Mouse (Mus musculus): Measurements from ENCODE around the gene Slc6a12. TPM values are rescaled to one million over a fixed set of nuclear protein-coding genes. Genes with fewer than 3 reads are reported as not detected.
"Not testable (repeated sequence)": the region's sequence is repeated elsewhere in the genome, so short reads cannot be mapped to it uniquely, and the experiment has no call there.

Slc6a12 gene
- polyA plus RNA-seq, 1 experiment from 2014 or later = 0.08 TPM

DNA sequence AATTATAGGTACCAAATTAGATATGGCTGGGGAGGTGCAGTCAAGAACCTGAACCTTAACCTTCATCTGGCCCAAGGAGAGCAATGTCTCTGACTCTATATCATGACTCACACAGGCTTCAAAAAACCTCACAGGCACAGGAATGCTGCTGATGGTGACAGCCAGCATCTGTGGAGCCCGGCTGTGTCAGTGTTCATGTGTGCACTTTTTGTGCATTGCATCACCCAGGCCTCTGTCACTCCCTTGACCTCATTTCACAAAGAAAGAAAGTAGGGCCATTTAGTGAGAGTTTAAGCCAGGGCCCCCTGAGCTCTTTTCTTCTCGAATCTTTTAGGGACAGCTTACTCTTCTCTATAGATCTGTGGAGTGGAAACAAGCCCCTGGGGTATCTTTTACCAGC is 9.4 kb downstream of the Slc6a12 start:
- Histone ChIP-seq H3K9me3 (no peaks in the 10 kb centered on the region), H3K9ac (no peak overlapping the region), H3K4me2 (no peak overlapping the region), H3K27ac (no peak overlapping the region), H3K4me3 (replicated peaks) (no peak overlapping the region), H3K4me1 (peaks cover 8% of the 10 kb centered on the region), H3K36me3 (replicated peaks) (no peaks in the 10 kb centered on the region), H3K27me3 (no peaks in the 10 kb centered on the region)
- no peak for ATAC-seq (ENCODE audit: low FRiP score)
- 18% methylated on average over 2 of the region's 2 CpGs for WGBS

- Histone ChIP-seq H3K4me2 (no peak overlapping the region), H3K9ac (no peak overlapping the region), H3K27ac (no peak overlapping the region), H3K27me3 (0 out of 2 replicates have a peak, but pooled peaks cover 3% of the 10 kb centered on the region), H3K36me3 (replicated peaks) (no peaks in the 10 kb centered on the region), H3K4me1 (peaks cover 8% of the 10 kb centered on the region), H3K4me3 (replicated peaks) (no peak overlapping the region), H3K9me3 (no peaks in the 10 kb centered on the region)
- no peak for ATAC-seq (ENCODE audit: low FRiP score)
- WGBS = 79% methylated on average over 1 of the region's 1 CpGs
Observed at GRCm38 (mm10) chr6:121356041-121356440, 13.2 kb downstream of the Slc6a12 start.

DNA sequence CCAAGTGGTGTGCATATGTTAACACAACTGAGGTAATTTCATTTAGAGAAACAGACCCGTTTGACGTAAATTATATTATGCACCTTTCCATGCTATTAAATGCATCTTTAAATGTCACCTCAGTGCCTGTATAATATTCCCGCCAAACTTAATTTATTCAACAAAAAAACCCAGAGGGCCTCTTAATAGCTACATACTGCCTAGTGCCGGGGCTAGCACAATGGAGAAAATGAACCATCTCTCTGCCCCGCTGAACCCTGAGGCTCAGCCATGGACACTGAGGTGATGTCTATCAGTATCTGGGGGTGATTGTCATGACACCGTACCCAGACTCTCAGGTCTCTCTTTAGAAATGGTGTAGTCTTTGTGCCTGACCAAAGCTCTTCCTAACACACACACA is 14.4 kb downstream of the Slc6a12 start:
- 75% methylated on average over 6 of the region's 6 CpGs for WGBS
- H3K9me3 ChIP-seq = no peaks in the 10 kb centered on the region
- H3K36me3 ChIP-seq (replicated peaks) = no peaks in the 10 kb centered on the region
- peaks cover 5% of the 10 kb centered on the region for H3K4me1 ChIP-seq
- H3K4me3 ChIP-seq (replicated peaks) = no peak overlapping the region
- no peak overlapping the region for H3K4me2 ChIP-seq
- no peak overlapping the region for H3K27ac ChIP-seq
- H3K27me3 ChIP-seq = 0 out of 2 replicates have a peak, but pooled peaks cover 3% of the 10 kb centered on the region
- H3K9ac ChIP-seq = no peak overlapping the region
- no peak for ATAC-seq (ENCODE audit: low FRiP score)

GRCm38 (mm10) chr6:121363061-121363460 is 20.2 kb downstream of the Slc6a12 start:
- ATAC-seq (ENCODE audit: low FRiP score) = no peak
- 82% methylated on average over 6 of the region's 6 CpGs for WGBS
- Histone ChIP-seq H3K9ac (no peak overlapping the region), H3K4me3 (replicated peaks) (no peak overlapping the region), H3K27ac (no peak overlapping the region), H3K4me1 (no peaks in the 10 kb centered on the region), H3K27me3 (0 out of 2 replicates have a peak, but pooled peaks cover 2% of the 10 kb centered on the region), H3K9me3 (no peaks in the 10 kb centered on the region), H3K4me2 (no peak overlapping the region), H3K36me3 (replicated peaks) (no peaks in the 10 kb centered on the region)

DNA sequence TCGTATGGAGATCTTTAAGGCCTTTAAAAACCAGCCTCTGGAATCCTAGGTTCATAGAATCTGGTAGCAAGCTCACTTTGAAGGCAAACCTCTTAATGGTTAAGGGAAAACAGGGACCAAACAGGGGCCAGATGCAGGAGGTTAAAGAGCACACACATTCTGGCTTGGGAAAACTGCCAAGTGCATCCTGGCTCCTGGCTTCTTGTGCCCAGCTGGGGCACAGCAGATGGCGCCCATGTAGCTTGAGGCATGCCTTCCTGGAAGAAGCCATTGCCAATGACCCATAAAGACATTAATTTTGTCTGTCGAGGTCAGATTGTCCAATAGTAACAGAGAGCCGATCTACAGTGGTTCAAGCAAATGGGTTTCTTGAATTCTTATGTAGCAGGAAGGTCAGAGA is 21.1 kb downstream of the Slc6a12 start:
- no peaks in the 10 kb centered on the region for H3K36me3 ChIP-seq (replicated peaks)
- H3K4me2 ChIP-seq = no peak overlapping the region
- H3K27me3 ChIP-seq = no peaks in the 10 kb centered on the region
- no peak overlapping the region for H3K27ac ChIP-seq
- no peak overlapping the region for H3K9ac ChIP-seq
- no peaks in the 10 kb centered on the region for H3K9me3 ChIP-seq
- no peak for ATAC-seq (ENCODE audit: low FRiP score)
- H3K4me3 ChIP-seq (replicated peaks) = no peak overlapping the region
- WGBS = 85% methylated on average over 4 of the region's 4 CpGs
- H3K4me1 ChIP-seq = no peaks in the 10 kb centered on the region

GRCm38 (mm10) chr6:121366537-121366936 is 23.7 kb downstream of the Slc6a12 start:
- WGBS = 12% methylated on average over 2 of the region's 2 CpGs
- not testable (repeated sequence) for H3K4me2 ChIP-seq; H3K27ac ChIP-seq; H3K9ac ChIP-seq; H3K4me1 ChIP-seq; H3K36me3 ChIP-seq (replicated peaks); H3K27me3 ChIP-seq; H3K4me3 ChIP-seq (replicated peaks); ATAC-seq (ENCODE audit: low FRiP score); H3K9me3 ChIP-seq

- no peak overlapping the region for H3K4me2 ChIP-seq
- H3K4me1 ChIP-seq = no peaks in the 10 kb centered on the region
- H3K27ac ChIP-seq = no peak overlapping the region
- 68% methylated on average over 3 of the region's 3 CpGs for WGBS
- no peaks in the 10 kb centered on the region for H3K27me3 ChIP-seq
- no peaks in the 10 kb centered on the region for H3K9me3 ChIP-seq
- H3K36me3 ChIP-seq (replicated peaks) = no peaks in the 10 kb centered on the region
- no peak overlapping the region for H3K4me3 ChIP-seq (replicated peaks)
- ATAC-seq (ENCODE audit: low FRiP score) = no peak
- H3K9ac ChIP-seq = no peak overlapping the region
Observed at GRCm38 (mm10) chr6:121367099-121367498, 24.2 kb downstream of the Slc6a12 start.

DNA sequence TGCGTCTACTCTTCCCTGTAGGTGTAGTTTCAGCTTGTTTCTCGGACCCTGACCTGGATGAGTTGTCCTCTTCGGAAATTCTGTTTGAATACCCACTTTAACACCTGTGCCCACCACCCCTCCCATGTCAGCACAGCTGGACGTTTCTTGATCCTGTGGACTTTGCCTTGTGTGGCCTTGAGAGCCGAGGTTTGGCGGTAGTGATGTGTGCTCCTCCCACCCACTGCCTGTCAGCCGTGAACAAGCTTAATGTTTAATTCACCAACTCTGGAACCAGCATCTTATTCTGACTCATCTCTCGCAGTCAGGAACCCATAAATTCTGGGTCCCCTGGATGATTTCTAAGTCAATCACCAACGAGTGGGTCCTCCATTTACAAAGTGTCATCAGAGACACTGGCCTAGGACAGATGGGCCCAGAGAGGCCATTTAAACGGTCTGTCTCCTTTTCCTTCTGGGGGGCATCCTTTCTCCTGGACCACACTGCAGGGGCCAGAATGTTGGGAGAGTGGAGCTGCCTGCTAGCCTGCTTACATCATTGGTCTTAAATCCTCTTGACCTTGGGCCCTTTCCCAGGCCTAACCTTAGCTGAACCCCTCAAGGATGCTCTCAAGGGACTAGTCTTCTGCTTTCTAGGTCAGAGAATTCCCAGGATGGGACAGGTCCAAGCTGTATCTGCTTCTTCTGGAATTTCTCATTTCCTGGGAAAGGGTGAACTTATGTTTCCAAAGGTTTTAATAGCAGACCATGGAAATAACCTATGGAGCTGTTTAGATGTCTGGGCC is 28.5 kb downstream of the Slc6a12 start:
- H3K4me3 ChIP-seq (replicated peaks) = no peak overlapping the region
- no peak for ATAC-seq (ENCODE audit: low FRiP score)
- H3K27ac ChIP-seq = no peak overlapping the region
- H3K9ac ChIP-seq = no peak overlapping the region
- no peak overlapping the region for H3K4me2 ChIP-seq
- H3K27me3 ChIP-seq = no peaks in the 10 kb centered on the region
- no peaks in the 10 kb centered on the region for H3K4me1 ChIP-seq
- no peaks in the 10 kb centered on the region for H3K9me3 ChIP-seq
- no peaks in the 10 kb centered on the region for H3K36me3 ChIP-seq (replicated peaks)
- 85% methylated on average over 10 of the region's 10 CpGs for WGBS

DNA sequence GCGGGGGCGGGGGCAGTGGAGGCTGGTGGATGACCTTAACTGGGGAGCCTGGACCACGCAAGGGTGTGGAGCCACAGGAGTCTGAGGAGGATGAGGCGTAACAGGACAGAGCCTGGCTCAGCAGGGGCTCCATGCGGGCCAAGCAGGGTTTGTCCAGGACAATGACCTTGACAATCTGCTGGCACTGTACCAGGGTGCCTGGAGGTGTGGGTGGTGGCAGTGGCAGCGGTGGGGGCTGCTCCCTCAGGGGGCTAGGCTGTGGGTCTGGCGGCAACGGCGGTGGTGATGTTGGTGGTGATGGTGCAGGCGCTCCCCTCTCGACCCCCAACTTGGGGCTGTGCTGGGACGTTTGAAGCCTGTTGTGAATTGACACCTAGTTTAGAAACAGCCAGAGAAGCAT is 33.3 kb downstream of the Slc6a12 start:
- Histone ChIP-seq H3K27ac (no peak overlapping the region), H3K9ac (no peak overlapping the region), H3K4me3 (replicated peaks) (no peak overlapping the region), H3K4me2 (no peak overlapping the region), H3K9me3 (no peaks in the 10 kb centered on the region), H3K4me1 (no peaks in the 10 kb centered on the region), H3K27me3 (0 out of 2 replicates have a peak, but pooled peaks cover 3% of the 10 kb centered on the region), H3K36me3 (replicated peaks) (no peaks in the 10 kb centered on the region)
- 90% methylated on average over 12 of the region's 12 CpGs for WGBS
- no peak for ATAC-seq (ENCODE audit: low FRiP score)

DNA sequence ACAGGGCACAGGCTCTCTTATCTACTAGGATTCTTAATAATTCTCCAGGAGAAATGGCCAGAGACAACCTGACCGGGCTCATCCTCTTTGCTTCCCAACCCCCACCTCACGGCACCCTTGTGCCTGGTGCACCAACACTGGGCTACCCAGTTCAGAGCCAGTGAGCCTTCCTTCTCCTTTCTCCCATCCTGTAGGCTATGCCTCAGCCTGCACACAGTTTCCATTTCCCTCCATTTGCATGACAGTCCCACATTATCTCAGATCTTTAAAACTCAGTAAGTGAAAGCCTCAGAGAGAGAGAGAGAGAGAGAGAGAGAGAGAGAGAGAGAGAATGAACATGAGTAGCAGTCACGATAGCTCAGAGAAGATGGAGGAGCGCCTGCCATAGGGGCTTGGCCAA is 35.4 kb downstream of the Slc6a12 start:
- no peak for ATAC-seq (ENCODE audit: low FRiP score)
- WGBS = 72% methylated on average over 4 of the region's 4 CpGs
- H3K27me3 ChIP-seq = peaks cover 3% of the 10 kb centered on the region; the same call in 1 of the 2 replicates
- H3K4me2 ChIP-seq = no peak overlapping the region
- H3K27ac ChIP-seq = no peak overlapping the region
- no peak overlapping the region for H3K9ac ChIP-seq
- no peaks in the 10 kb centered on the region for H3K9me3 ChIP-seq
- no peaks in the 10 kb centered on the region for H3K36me3 ChIP-seq (replicated peaks)
- H3K4me1 ChIP-seq = no peaks in the 10 kb centered on the region
- no peak overlapping the region for H3K4me3 ChIP-seq (replicated peaks)

DNA sequence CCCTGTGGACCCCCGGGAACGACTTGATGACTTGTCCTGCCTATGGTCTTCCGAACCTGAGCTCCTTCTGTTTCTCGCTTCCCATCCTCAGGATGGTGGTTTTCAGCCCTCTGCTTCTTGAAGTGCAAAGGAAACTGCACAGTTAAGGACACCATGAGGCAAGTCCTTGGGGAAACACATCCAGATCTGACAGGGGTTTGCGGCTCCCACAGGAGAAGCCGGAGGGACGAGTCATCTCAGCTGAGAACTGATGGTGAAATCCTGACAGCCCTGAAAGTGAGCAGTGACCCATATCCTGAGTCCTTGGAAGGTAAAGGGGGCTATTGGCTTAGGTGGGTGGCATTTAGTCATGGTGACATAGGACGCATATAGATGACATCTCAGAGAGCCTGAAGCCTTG is 37.7 kb downstream of the Slc6a12 start:
- Histone ChIP-seq H3K4me1 (0 out of 2 replicates have a peak, but pooled peaks cover 4% of the 10 kb centered on the region), H3K36me3 (replicated peaks) (no peaks in the 10 kb centered on the region), H3K4me2 (no peak overlapping the region), H3K27ac (no peak overlapping the region), H3K27me3 (peaks cover 3% of the 10 kb centered on the region; the same call in 1 of the 2 replicates), H3K4me3 (replicated peaks) (no peak overlapping the region), H3K9me3 (no peaks in the 10 kb centered on the region), H3K9ac (no peak overlapping the region)
- no peak for ATAC-seq (ENCODE audit: low FRiP score)
- 86% methylated on average over 8 of the region's 8 CpGs for WGBS

GRCm38 (mm10) chr6:121382071-121382470 is 39.2 kb downstream of the Slc6a12 start:
- ATAC-seq (ENCODE audit: low FRiP score) = no peak
- no peak overlapping the region for H3K9ac ChIP-seq
- no peaks in the 10 kb centered on the region for H3K9me3 ChIP-seq
- no peaks in the 10 kb centered on the region for H3K36me3 ChIP-seq (replicated peaks)
- no peak overlapping the region for H3K4me2 ChIP-seq
- no peak overlapping the region for H3K4me3 ChIP-seq (replicated peaks)
- 0 out of 2 replicates have a peak, but pooled peaks cover 7% of the 10 kb centered on the region for H3K4me1 ChIP-seq
- WGBS = 45% methylated on average over 10 of the region's 10 CpGs
- peaks cover 3% of the 10 kb centered on the region; the same call in 1 of the 2 replicates for H3K27me3 ChIP-seq
- no peak overlapping the region for H3K27ac ChIP-seq

DNA sequence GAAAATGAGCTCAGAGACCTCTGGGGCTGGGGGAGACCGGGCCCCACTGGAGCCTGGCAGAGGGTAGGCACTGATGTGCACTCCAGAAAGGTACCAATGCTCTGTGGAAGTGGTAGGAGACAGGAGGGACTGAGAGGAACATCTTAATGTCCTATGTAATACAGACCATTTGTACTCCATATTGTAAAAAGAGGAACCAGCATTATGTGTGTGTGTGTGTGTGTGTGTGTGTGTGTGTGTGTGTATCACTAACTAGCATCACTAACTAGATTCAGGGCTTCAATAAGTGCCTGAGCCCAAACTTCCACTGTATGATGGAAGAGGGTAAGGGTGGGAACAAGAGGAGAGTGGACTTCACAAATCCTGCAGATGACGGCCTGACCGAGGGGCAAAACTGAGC is 42.5 kb downstream of the Slc6a12 start:
- Histone ChIP-seq H3K36me3 (replicated peaks) (no peaks in the 10 kb centered on the region), H3K4me3 (replicated peaks) (no peak overlapping the region), H3K27ac (no peak overlapping the region), H3K4me1 (0 out of 2 replicates have a peak, but pooled peaks cover 7% of the 10 kb centered on the region), H3K9me3 (no peaks in the 10 kb centered on the region), H3K27me3 (no peaks in the 10 kb centered on the region; the same call in 1 of the 2 replicates), H3K9ac (no peak overlapping the region), H3K4me2 (no peak overlapping the region)
- no peak for ATAC-seq (ENCODE audit: low FRiP score)
- WGBS = 89% methylated on average over 3 of the region's 3 CpGs

Measured in forebrain, embryonic 12.5 days (tissue).